Mouse (Mus musculus) midbrain, embryonic 14.5 days (tissue): ENCODE data around the gene Sec1. TPM values are rescaled to one million over a fixed set of nuclear protein-coding genes. Genes with fewer than 3 reads are reported as not detected.

Source experiments
- ATAC-seq: fragments of 200-750 bp; cut with Nextera tagmentation; 2 replicates; pipeline ENCODE4 v1.8.0; 2017; ENCODE audit warnings: moderate number of reproducible peaks, moderate library complexity; ENCODE audit not compliant: low FRiP score, low TSS enrichment
- DNase-seq: peaks from one replicate; pipeline ENCODE4 v3.0.0-alpha.2; 2015
- H3K27ac ChIP-seq: fragments of 300-500 bp; sonication (generic); replicated peaks from 2 replicates; pipeline ENCODE4 v1.5.1; 2014; ENCODE audit warnings: mild to moderate bottlenecking, low read depth, low read length, moderate library complexity
- H3K27me3 ChIP-seq: fragments of 300-500 bp; sonication (generic); 2 replicates; pipeline ENCODE4 v1.6.1; 2014; ENCODE audit warnings: low read length, control low read depth, mixed read lengths; ENCODE audit not compliant: control insufficient read depth, insufficient read depth
- H3K36me3 ChIP-seq: fragments of 300-500 bp; sonication (generic); 2 replicates; pipeline ENCODE4 v1.6.1; 2014; ENCODE audit warnings: low read length, control low read depth; ENCODE audit not compliant: control insufficient read depth, insufficient read depth
- H3K4me1 ChIP-seq: fragments of 300-500 bp; sonication (generic); 2 replicates; pipeline ENCODE4 v1.6.1; 2014; ENCODE audit warnings: mild to moderate bottlenecking, antibody characterized with exemption, low read length, control low read depth; ENCODE audit not compliant: control insufficient read depth, insufficient read depth
- H3K4me2 ChIP-seq: fragments of 300-500 bp; sonication (generic); 2 replicates; pipeline ENCODE4 v1.6.1; 2014; ENCODE audit warnings: mild to moderate bottlenecking, low read length, moderate library complexity
- H3K4me3 ChIP-seq: fragments of 300-500 bp; sonication (generic); replicated peaks from 2 replicates; pipeline ENCODE4 v1.5.1; 2014; ENCODE audit warnings: low read depth, low read length
- H3K9ac ChIP-seq: fragments of 300-500 bp; sonication (generic); replicated peaks from 2 replicates; pipeline ENCODE4 v1.6.1; 2014; ENCODE audit warnings: mild to moderate bottlenecking, low read length, moderate library complexity
- H3K9me3 ChIP-seq: fragments of 300-500 bp; sonication (generic); 2 replicates; pipeline ENCODE4 v1.6.1; 2016; ENCODE audit warnings: low read length, control low read depth, mixed read lengths; ENCODE audit not compliant: control insufficient read depth
- WGBS: fragments of 180-500 bp; shearing (Covaris S2); extraction: QIAGEN DNeasy Blood & Tissue Kit; methylation state at CpG from one replicate; pipeline ENCODE4 v1.1.7; 2014; 5-methylcytosine and 5-hydroxymethylcytosine counted together
- polyA plus RNA-seq: library from polyadenylated mRNA; unstranded; fragments of >200 nt; fragmentation: Nextera tagmentation; extraction: Ambion mirVana; gene quantifications from 2 replicates; pipeline ENCODE4 v1.2.1, GENCODE M21; 2014

Gene Sec1
- polyA plus RNA-seq, 1 experiment from 2014 or later, result 0.21 TPM

- Histone ChIP-seq H3K36me3 (peaks cover 60% of the 10 kb centered on the region), H3K4me2 (no peak overlapping the region), H3K4me3 (no peak overlapping the region), H3K4me1 (no peaks in the 10 kb centered on the region), H3K27me3 (no peaks in the 10 kb centered on the region), H3K9me3 (no peaks in the 10 kb centered on the region), H3K9ac (no peak overlapping the region), H3K27ac (no peak overlapping the region)
- no peak for DNase-seq
- WGBS, result 83% methylated on average over 3 of the region's 3 CpGs
- no peak for ATAC-seq
These were observed 33.4 kb upstream of the Sec1 start for GRCm38 (mm10) chr7:45727625-45728024.

GRCm38 (mm10) chr7:45726419-45726818 lies 32.2 kb upstream of the Sec1 start:
- H3K27ac ChIP-seq, result no peak overlapping the region
- ATAC-seq (no peak), DNase-seq (no peak)
- H3K4me3 ChIP-seq, result no peak overlapping the region
- H3K9ac ChIP-seq, result no peak overlapping the region
- no peak overlapping the region for H3K4me2 ChIP-seq
- no peaks in the 10 kb centered on the region for H3K9me3 ChIP-seq
- H3K36me3 ChIP-seq, result peaks cover 72% of the 10 kb centered on the region
- no peaks in the 10 kb centered on the region for H3K4me1 ChIP-seq
- no peaks in the 10 kb centered on the region for H3K27me3 ChIP-seq
- 95% methylated on average over 10 of the region's 10 CpGs for WGBS

- Histone ChIP-seq H3K4me3 (no peak within 1 kb of the TSS), H3K9me3 (no peaks in the 10 kb centered on the region), H3K27me3 (no peaks in the 10 kb centered on the region), H3K9ac (no peak within 1 kb of the TSS), H3K4me2 (no peak within 1 kb of the TSS), H3K27ac (no peak within 1 kb of the TSS), H3K4me1 (no peaks in the 10 kb centered on the region), H3K36me3 (peaks cover 79% of the 10 kb centered on the region)
- DNase-seq (no peak), ATAC-seq (no peak)
- WGBS, result 94% methylated on average over 11 of the region's 11 CpGs
These were observed 31.5 kb upstream of the Sec1 start, which contains the start of gene Spaca4 for GRCm38 (mm10) chr7:45725713-45726112. Gene Spaca4, minus strand, starts transcription at chr7:45725813.

- Histone ChIP-seq H3K27ac (no peak overlapping the region), H3K4me3 (no peak overlapping the region), H3K27me3 (no peaks in the 10 kb centered on the region), H3K4me1 (no peaks in the 10 kb centered on the region), H3K9me3 (no peaks in the 10 kb centered on the region), H3K9ac (no peak overlapping the region), H3K36me3 (peaks cover 85% of the 10 kb centered on the region), H3K4me2 (no peak overlapping the region)
- 90% methylated on average over 9 of the region's 9 CpGs for WGBS
- no peak for ATAC-seq
- no peak for DNase-seq
These were observed 30.9 kb upstream of the Sec1 start for GRCm38 (mm10) chr7:45725151-45725550.

GRCm38 (mm10) chr7:45723781-45724180 lies 29.6 kb upstream of the Sec1 start:
- Histone ChIP-seq H3K4me3 (no peak overlapping the region), H3K4me2 (no peak overlapping the region), H3K36me3 (peaks cover 88% of the 10 kb centered on the region), H3K4me1 (peaks cover 6% of the 10 kb centered on the region), H3K27ac (no peak overlapping the region), H3K27me3 (no peaks in the 10 kb centered on the region), H3K9ac (no peak overlapping the region), H3K9me3 (no peaks in the 10 kb centered on the region)
- DNase-seq (no peak), ATAC-seq (no peak)
- 96% methylated on average over 14 of the region's 14 CpGs for WGBS

- WGBS, result 92% methylated on average over 4 of the region's 4 CpGs
- ATAC-seq (no peak), DNase-seq (no peak)
- Histone ChIP-seq H3K27ac (no peak overlapping the region), H3K4me2 (no peak overlapping the region), H3K36me3 (peaks cover 88% of the 10 kb centered on the region), H3K9me3 (no peaks in the 10 kb centered on the region), H3K4me1 (peaks cover 10% of the 10 kb centered on the region), H3K4me3 (no peak overlapping the region), H3K27me3 (no peaks in the 10 kb centered on the region), H3K9ac (no peak overlapping the region)
These were observed 29.1 kb upstream of the Sec1 start for GRCm38 (mm10) chr7:45723301-45723700.

GRCm38 (mm10) chr7:45722348-45722713 lies 28.1 kb upstream of the Sec1 start:
- Histone ChIP-seq H3K9me3 (no peaks in the 10 kb centered on the region), H3K4me2 (no peak overlapping the region), H3K27me3 (no peaks in the 10 kb centered on the region), H3K36me3 (peaks cover 84% of the 10 kb centered on the region), H3K4me1 (peaks cover 10% of the 10 kb centered on the region), H3K4me3 (no peak overlapping the region), H3K9ac (no peak overlapping the region), H3K27ac (no peak overlapping the region)
- DNase-seq (no peak), ATAC-seq (no peak)
- 81% methylated on average over 13 of the region's 13 CpGs for WGBS

GRCm38 (mm10) chr7:45721642-45722347 lies 27.6 kb upstream of the Sec1 start:
- peaks cover 78% of the 10 kb centered on the region for H3K36me3 ChIP-seq
- DNase-seq, result no peak
- no peak overlapping the region for H3K4me2 ChIP-seq
- H3K9me3 ChIP-seq, result no peaks in the 10 kb centered on the region
- H3K4me3 ChIP-seq, result no peak overlapping the region
- 64% methylated on average over 13 of the region's 13 CpGs for WGBS
- no peaks in the 10 kb centered on the region for H3K27me3 ChIP-seq
- ATAC-seq, result no peak
- H3K9ac ChIP-seq, result no peak overlapping the region
- no peak overlapping the region for H3K27ac ChIP-seq
- H3K4me1 ChIP-seq, result peaks cover 15% of the 10 kb centered on the region

- no peaks in the 10 kb centered on the region for H3K27me3 ChIP-seq
- H3K4me2 ChIP-seq, result no peak overlapping the region
- H3K9ac ChIP-seq, result no peak overlapping the region
- WGBS, result 86% methylated on average over 7 of the region's 7 CpGs
- no peak for DNase-seq
- H3K27ac ChIP-seq, result no peak overlapping the region
- peaks cover 72% of the 10 kb centered on the region for H3K36me3 ChIP-seq
- no peaks in the 10 kb centered on the region for H3K9me3 ChIP-seq
- ATAC-seq, result no peak
- peaks cover 21% of the 10 kb centered on the region for H3K4me1 ChIP-seq
- no peak overlapping the region for H3K4me3 ChIP-seq
These were observed 27.0 kb upstream of the Sec1 start for GRCm38 (mm10) chr7:45721234-45721571.
